Mouse (Mus musculus): ENCODE measurements at regions not wholly inside any gene's neighbourhood (a gene's known extent, or its start where the extent isn't known, plus 50 kb on each side); places are given as distances from the start of the nearest gene placed in this dataset.

- Histone ChIP-seq H3K36me3 (no peaks in the 10 kb centered on the region), H3K9me3 (no peaks in the 10 kb centered on the region), H3K27ac (no peak overlapping the region), H3K4me2 (replicated peaks) (no peak overlapping the region), H3K27me3 (no peaks in the 10 kb centered on the region), H3K4me1 (no peaks in the 10 kb centered on the region), H3K9ac (no peak overlapping the region), H3K4me3 (no peak overlapping the region)
- no peak for ATAC-seq (ENCODE audit: low FRiP score, low read depth)
- 41% methylated on average over 6 of the region's 6 CpGs for WGBS
These were observed 52.6 kb upstream of the Unc13c start for GRCm38 (mm10) chr9:74021339-74021738.

GRCm38 (mm10) chr9:74023922-74024321 lies 55.2 kb upstream of the Unc13c start:
- WGBS = 57% methylated on average over 3 of the region's 3 CpGs
- no peaks in the 10 kb centered on the region for H3K9me3 ChIP-seq
- no peak overlapping the region for H3K9ac ChIP-seq
- H3K4me1 ChIP-seq = no peaks in the 10 kb centered on the region
- no peaks in the 10 kb centered on the region for H3K36me3 ChIP-seq
- no peak overlapping the region for H3K4me2 ChIP-seq (replicated peaks)
- H3K4me3 ChIP-seq = no peak overlapping the region
- ATAC-seq (ENCODE audit: low FRiP score, low read depth) = no peak
- no peak overlapping the region for H3K27ac ChIP-seq
- no peaks in the 10 kb centered on the region for H3K27me3 ChIP-seq

- Histone ChIP-seq H3K9ac (no peak overlapping the region), H3K4me3 (no peak overlapping the region), H3K27me3 (no peaks in the 10 kb centered on the region), H3K4me2 (replicated peaks) (no peak overlapping the region), H3K27ac (no peak overlapping the region), H3K36me3 (no peaks in the 10 kb centered on the region), H3K4me1 (no peaks in the 10 kb centered on the region), H3K9me3 (no peaks in the 10 kb centered on the region)
- no peak for ATAC-seq (ENCODE audit: low FRiP score, low read depth)
- 53% methylated on average over 3 of the region's 3 CpGs for WGBS
These were observed 57.4 kb upstream of the Unc13c start for GRCm38 (mm10) chr9:74026131-74026530.

GRCm38 (mm10) chr9:74028438-74028837 lies 59.7 kb upstream of the Unc13c start:
- WGBS = 56% methylated on average over 1 of the region's 1 CpGs
- H3K36me3 ChIP-seq = no peaks in the 10 kb centered on the region
- no peak overlapping the region for H3K27ac ChIP-seq
- H3K4me1 ChIP-seq = no peaks in the 10 kb centered on the region
- H3K4me3 ChIP-seq = no peak overlapping the region
- no peak overlapping the region for H3K4me2 ChIP-seq (replicated peaks)
- no peak overlapping the region for H3K9ac ChIP-seq
- no peaks in the 10 kb centered on the region for H3K9me3 ChIP-seq
- ATAC-seq (ENCODE audit: low FRiP score, low read depth) = no peak
- no peaks in the 10 kb centered on the region for H3K27me3 ChIP-seq

GRCm38 (mm10) chr9:74045936-74046335 lies 64.2 kb upstream of the Wdr72 start:
- no peaks in the 10 kb centered on the region for H3K36me3 ChIP-seq
- WGBS = 67% methylated on average over 3 of the region's 3 CpGs
- peak; percentile 81 for ATAC-seq (ENCODE audit: low FRiP score, low read depth)

GRCm38 (mm10) chr9:74049776-74050175 lies 60.4 kb upstream of the Wdr72 start:
- H3K27ac ChIP-seq = no peak overlapping the region
- no peak overlapping the region for H3K4me3 ChIP-seq
- no peaks in the 10 kb centered on the region for H3K36me3 ChIP-seq
- H3K4me2 ChIP-seq (replicated peaks) = no peak overlapping the region
- no peaks in the 10 kb centered on the region for H3K9me3 ChIP-seq
- no peak overlapping the region for H3K9ac ChIP-seq
- peaks cover 4% of the 10 kb centered on the region; the same call in 1 of the 2 replicates for H3K4me1 ChIP-seq
- 62% methylated on average over 3 of the region's 3 CpGs for WGBS
- H3K27me3 ChIP-seq = no peaks in the 10 kb centered on the region
- no peak for ATAC-seq (ENCODE audit: low FRiP score, low read depth)

More at GRCm38 (mm10) chr9:74045936-74046335, 64.2 kb upstream of the Wdr72 start:
- no peak overlapping the region for H3K4me3 ChIP-seq
- H3K4me1 ChIP-seq = peaks cover 4% of the 10 kb centered on the region; the same call in 1 of the 2 replicates
- H3K27me3 ChIP-seq = no peaks in the 10 kb centered on the region
- no peaks in the 10 kb centered on the region for H3K9me3 ChIP-seq
- no peak overlapping the region for H3K4me2 ChIP-seq (replicated peaks)
- H3K27ac ChIP-seq = peak overlapping the region; percentile 28; the same call in 1 of the 2 replicates
- H3K9ac ChIP-seq = no peak overlapping the region

GRCm38 (mm10) chr9:74056709-74057108 lies 53.4 kb upstream of the Wdr72 start:
- Histone ChIP-seq H3K9ac (no peak overlapping the region), H3K4me2 (replicated peaks) (no peak overlapping the region), H3K4me3 (no peak overlapping the region), H3K27ac (no peak overlapping the region), H3K27me3 (no peaks in the 10 kb centered on the region), H3K4me1 (no peaks in the 10 kb centered on the region), H3K36me3 (no peaks in the 10 kb centered on the region), H3K9me3 (no peaks in the 10 kb centered on the region)
- no peak for ATAC-seq (ENCODE audit: low FRiP score, low read depth)
- 35% methylated on average over 5 of the region's 5 CpGs for WGBS

GRCm38 (mm10) chr9:74057476-74058076 lies 52.6 kb upstream of the Wdr72 start:
- no peak overlapping the region for H3K27ac ChIP-seq
- no peak overlapping the region for H3K4me3 ChIP-seq
- no peaks in the 10 kb centered on the region for H3K9me3 ChIP-seq
- H3K4me2 ChIP-seq (replicated peaks) = no peak overlapping the region
- H3K4me1 ChIP-seq = no peaks in the 10 kb centered on the region
- H3K27me3 ChIP-seq = no peaks in the 10 kb centered on the region
- ATAC-seq (ENCODE audit: low FRiP score, low read depth) = no peak
- 71% methylated on average over 3 of the region's 3 CpGs for WGBS
- H3K9ac ChIP-seq = no peak overlapping the region
- no peaks in the 10 kb centered on the region for H3K36me3 ChIP-seq

- H3K27me3 ChIP-seq = no peaks in the 10 kb centered on the region
- H3K9me3 ChIP-seq = no peaks in the 10 kb centered on the region
- no peaks in the 10 kb centered on the region for H3K36me3 ChIP-seq
- no peaks in the 10 kb centered on the region for H3K4me1 ChIP-seq
- no peak overlapping the region for H3K4me2 ChIP-seq (replicated peaks)
- 66% methylated on average over 5 of the region's 5 CpGs for WGBS
- ATAC-seq (ENCODE audit: low FRiP score, low read depth) = no peak
- H3K27ac ChIP-seq = no peak overlapping the region
- no peak overlapping the region for H3K4me3 ChIP-seq
- H3K9ac ChIP-seq = no peak overlapping the region
These were observed 51.8 kb upstream of the Wdr72 start for GRCm38 (mm10) chr9:74058269-74058871.
